In genomic region chr3:122211446-122212125, GRCm38 (mm10) we compare ENCODE assay signal across 25 mouse cellular contexts. TPM values are rescaled to one million over a fixed set of nuclear protein-coding genes. Genes with fewer than 3 reads are reported as not detected.
DNase-seq lines count a peak whose midpoint lies in the region; ATAC-seq and TF ChIP-seq lines count a peak whose summit lies in the region.
"Had no signal": no experiment of that assay in that cellular context is flagged by ENCODE, and none has a peak within 500 bp of the region (broad histone marks: within the 10 kb centered on the region; RNA-seq: fewer than 3 reads in every experiment).

No protein-coding gene starts in this region.

- no peak for TF ChIP-seq CTCF in stomach, postnatal 0 days (IDR thresholded peaks at IDR 0.05; ENCODE audit: low read depth)

- H3K27me3 ChIP-seq in stomach, embryonic 16.5 days (ENCODE audit: control insufficient read depth, insufficient read depth, low read length): no peaks in the 10 kb centered on the region
- no peaks in the 10 kb centered on the region for H3K27me3 ChIP-seq in stomach, postnatal 0 days (ENCODE audit: control insufficient read depth, insufficient read depth, low read length)
- H3K27me3 ChIP-seq: embryonic facial prominence, embryonic 12.5 days; forebrain, embryonic 12.5 days; heart, embryonic 15.5 days; limb, embryonic 15.5 days; liver, embryonic 15.5 days had no signal

- ATAC-seq in stomach, embryonic 16.5 days (ENCODE audit: insufficient read depth, low FRiP score): no peak
- ATAC-seq in stomach, postnatal 0 days (ENCODE audit: low FRiP score, low TSS enrichment): no peak
- ATAC-seq: inflammation-experienced regulatory T-cells, adult 6 months had no signal

- no peak for TF ChIP-seq EP300 in stomach, postnatal 0 days (optimal IDR thresholded peaks at IDR 0.05)

- H3K9me3 ChIP-seq in stomach, embryonic 16.5 days (replicated peaks; ENCODE audit: control insufficient read depth, low read length): no peaks in the 10 kb centered on the region
- H3K9me3 ChIP-seq in stomach, postnatal 0 days (ENCODE audit: control insufficient read depth, low read length): no peaks in the 10 kb centered on the region
- H3K9me3 ChIP-seq: embryonic facial prominence, embryonic 12.5 days; forebrain, embryonic 12.5 days; heart, embryonic 15.5 days; limb, embryonic 15.5 days; liver, embryonic 15.5 days had no signal

- peak; percentile 12 for DNase-seq in cerebellum, adult 9-10 months
- DNase-seq in cerebellum, postnatal 36 days: no peak
- DNase-seq in kidney, adult 9 months: peak; percentile 46
- DNase-seq in kidney, adult 8-10 months: no peak
- DNase-seq in stomach, postnatal 0 days (ENCODE audit: low spot score): no peak
- peak; percentile 62 for DNase-seq in ZHBTc4 (ENCODE audit: low read depth, low spot score)
- DNase-seq in right cerebral cortex, postnatal 4 days: no peak
- DNase-seq: adrenal gland, postnatal 25 days; cerebellum, adult 8-10 months; gastrocnemius, postnatal 25 days; heart, adult 2 months; heart, postnatal 4 days; kidney, adult 18-20 months; kidney, postnatal 4 days; midbrain, embryonic 14.5 days; thymus, postnatal 25 days had no signal

- H3K4me3 ChIP-seq in stomach, embryonic 16.5 days (replicated peaks; ENCODE audit: low read length): no peak overlapping the region
- H3K4me3 ChIP-seq in stomach, postnatal 0 days (ENCODE audit: low read depth, low read length): no peak overlapping the region
- H3K4me3 ChIP-seq: embryonic facial prominence, embryonic 12.5 days; erythroblast, embryonic 14.5 days; forebrain, embryonic 12.5 days; heart, adult 2 months; heart, embryonic 15.5 days; limb, embryonic 15.5 days; liver, embryonic 15.5 days had no signal

- H3K4me1 ChIP-seq in stomach, embryonic 16.5 days (ENCODE audit: control insufficient read depth, insufficient read depth, low read length): peaks cover 16% of the 10 kb centered on the region
- H3K4me1 ChIP-seq in stomach, postnatal 0 days (replicated peaks; ENCODE audit: control insufficient read depth, insufficient read depth): peaks cover 3% of the 10 kb centered on the region
- H3K4me1 ChIP-seq: embryonic facial prominence, embryonic 12.5 days; forebrain, embryonic 12.5 days; limb, embryonic 15.5 days had no signal

- H3K9ac ChIP-seq in stomach, embryonic 16.5 days (ENCODE audit: low read length): no peak overlapping the region
- no peak overlapping the region for H3K9ac ChIP-seq in stomach, postnatal 0 days (ENCODE audit: low read length)
- H3K9ac ChIP-seq: embryonic facial prominence, embryonic 12.5 days; forebrain, embryonic 12.5 days; heart, embryonic 15.5 days; hindbrain, embryonic 14.5 days; limb, embryonic 15.5 days; liver, embryonic 15.5 days had no signal

- peak overlapping the region; percentile 17; the same call in 1 of the 2 replicates for H3K4me2 ChIP-seq in stomach, embryonic 16.5 days (ENCODE audit: low read depth, low read length)
- no peak overlapping the region for H3K4me2 ChIP-seq in stomach, postnatal 0 days (replicated peaks; ENCODE audit: low read depth)
- H3K4me2 ChIP-seq: embryonic facial prominence, embryonic 12.5 days; forebrain, embryonic 12.5 days; heart, embryonic 15.5 days; hindbrain, embryonic 14.5 days; limb, embryonic 15.5 days; liver, embryonic 15.5 days had no signal

- peak overlapping the region; percentile 53 for H3K27ac ChIP-seq in stomach, embryonic 16.5 days (ENCODE audit: low read length)
- H3K27ac ChIP-seq in stomach, postnatal 0 days (replicated peaks): no peak overlapping the region
- H3K27ac ChIP-seq: embryonic facial prominence, embryonic 12.5 days; forebrain, embryonic 12.5 days; heart, adult 2 months; heart, embryonic 15.5 days; hindbrain, embryonic 14.5 days; limb, embryonic 15.5 days; liver, embryonic 15.5 days had no signal

- 49% methylated on average over 13 of the region's 13 CpGs for WGBS in stomach, embryonic 16.5 days
- 41% methylated on average over 13 of the region's 13 CpGs for WGBS in stomach, postnatal 0 days

- no peaks in the 10 kb centered on the region for H3K36me3 ChIP-seq in stomach, embryonic 16.5 days (ENCODE audit: control insufficient read depth, insufficient read depth, low read length)
- no peaks in the 10 kb centered on the region for H3K36me3 ChIP-seq in stomach, postnatal 0 days (ENCODE audit: control insufficient read depth, insufficient read depth, low read length)
- H3K36me3 ChIP-seq: embryonic facial prominence, embryonic 12.5 days; forebrain, embryonic 12.5 days; heart, embryonic 15.5 days; limb, embryonic 15.5 days; liver, embryonic 15.5 days had no signal

RNA-seq across cellular contexts. Expression of gene Gclm, which starts 33.8 kb away (rescaled TPM):
- 60.8 and 69.5 TPM in 2 replicates for polyA plus RNA-seq in stomach, embryonic 16.5 days (2015; fragmentation: Nextera tagmentation; extraction: Ambion mirVana)
- polyA plus RNA-seq in stomach, postnatal 0 days (2015; fragmentation: Nextera tagmentation; extraction: Ambion mirVana): 148 and 155 TPM in 2 replicates

Comparison
In these comparisons a context has a peak if more than half of its experiments do, and no peak if none do; other contexts are left out.
1. DNase-seq: peak in cerebellum, adult 9-10 months (single experiment), kidney, adult 9 months (single experiment) and ZHBTc4 (single experiment); none in cerebellum, postnatal 36 days (0 of 2), kidney, adult 8-10 months (0 of 2), stomach, postnatal 0 days (single experiment) and right cerebral cortex, postnatal 4 days (single experiment).